Mouse (Mus musculus): ENCODE data around the gene Gm6525. TPM values are rescaled to one million over a fixed set of nuclear protein-coding genes. Genes with fewer than 3 reads are reported as not detected.

Gm6525 gene
- total RNA-seq (2018; cell fraction: chromatin; rRNA removed) = not detected
- not detected for total RNA-seq (2018; cell fraction: cytosol; rRNA removed)
- total RNA-seq (2018; cell fraction: nucleus; rRNA removed) = not detected
- polyA plus RNA-seq (2018) = not detected in 3 replicates

- no peak within 1 kb of the TSS for H3K4me3 ChIP-seq (ENCODE audit: inconsistent target)
- H3K79me2 ChIP-seq (ENCODE audit: inconsistent target) = no peaks in the 10 kb centered on the region
- 93% methylated on average over 11 of the region's 11 CpGs for WGBS (ENCODE audit: missing documents)
- H3K36me3 ChIP-seq (ENCODE audit: inconsistent target) = no peaks in the 10 kb centered on the region
- no peak within 1 kb of the TSS for H3K27ac ChIP-seq
These were observed at the start of gene Gm6525 for GRCm38 (mm10) chr3:84173581-84174154. Gm6525 (plus strand) TSS chr3:84174104.

- WGBS (ENCODE audit: missing documents) = 17% methylated on average over 6 of the region's 6 CpGs
- no peaks in the 10 kb centered on the region for H3K79me2 ChIP-seq (ENCODE audit: inconsistent target)
- no peaks in the 10 kb centered on the region for H3K36me3 ChIP-seq (ENCODE audit: inconsistent target)
- H3K4me3 ChIP-seq (ENCODE audit: inconsistent target) = no peak overlapping the region
- no peak overlapping the region for H3K27ac ChIP-seq
These were observed 48.1 kb upstream of the Gm6525 start for GRCm38 (mm10) chr3:84125704-84126289.

- Histone ChIP-seq H3K36me3 (ENCODE audit: inconsistent target) (no peaks in the 10 kb centered on the region), H3K4me3 (ENCODE audit: inconsistent target) (no peak overlapping the region), H3K79me2 (ENCODE audit: inconsistent target) (no peaks in the 10 kb centered on the region), H3K27ac (no peak overlapping the region)
- 63% methylated on average over 3 of the region's 3 CpGs for WGBS (ENCODE audit: missing documents)
These were observed 47.2 kb upstream of the Gm6525 start for GRCm38 (mm10) chr3:84126721-84127120.

GRCm38 (mm10) chr3:84127431-84127830, 46.5 kb upstream of the Gm6525 start:
- 88% methylated on average over 2 of the region's 2 CpGs for WGBS (ENCODE audit: missing documents)
- H3K27ac ChIP-seq = no peak overlapping the region
- no peaks in the 10 kb centered on the region for H3K36me3 ChIP-seq (ENCODE audit: inconsistent target)
- no peak overlapping the region for H3K4me3 ChIP-seq (ENCODE audit: inconsistent target)
- no peaks in the 10 kb centered on the region for H3K79me2 ChIP-seq (ENCODE audit: inconsistent target)

GRCm38 (mm10) chr3:84128871-84129870, 44.7 kb upstream of the Gm6525 start:
- no peaks in the 10 kb centered on the region for H3K36me3 ChIP-seq (ENCODE audit: inconsistent target)
- no peak overlapping the region for H3K4me3 ChIP-seq (ENCODE audit: inconsistent target)
- H3K27ac ChIP-seq = peak overlapping the region; percentile 37
- 61% methylated on average over 11 of the region's 11 CpGs for WGBS (ENCODE audit: missing documents)
- no peaks in the 10 kb centered on the region for H3K79me2 ChIP-seq (ENCODE audit: inconsistent target)

- no peak overlapping the region for H3K27ac ChIP-seq
- WGBS (ENCODE audit: missing documents) = 94% methylated on average over 5 of the region's 5 CpGs
- no peaks in the 10 kb centered on the region for H3K79me2 ChIP-seq (ENCODE audit: inconsistent target)
- H3K4me3 ChIP-seq (ENCODE audit: inconsistent target) = no peak overlapping the region
- no peaks in the 10 kb centered on the region for H3K36me3 ChIP-seq (ENCODE audit: inconsistent target)
These were observed 43.1 kb upstream of the Gm6525 start for GRCm38 (mm10) chr3:84130776-84131175.

GRCm38 (mm10) chr3:84131369-84131768, 42.5 kb upstream of the Gm6525 start:
- WGBS (ENCODE audit: missing documents) = 100% methylated on average over 3 of the region's 3 CpGs
- no peaks in the 10 kb centered on the region for H3K79me2 ChIP-seq (ENCODE audit: inconsistent target)
- no peak overlapping the region for H3K4me3 ChIP-seq (ENCODE audit: inconsistent target)
- no peaks in the 10 kb centered on the region for H3K36me3 ChIP-seq (ENCODE audit: inconsistent target)
- no peak overlapping the region for H3K27ac ChIP-seq

- 41% methylated on average over 9 of the region's 9 CpGs for WGBS (ENCODE audit: missing documents)
- no peaks in the 10 kb centered on the region for H3K36me3 ChIP-seq (ENCODE audit: inconsistent target)
- no peak overlapping the region for H3K4me3 ChIP-seq (ENCODE audit: inconsistent target)
- no peaks in the 10 kb centered on the region for H3K79me2 ChIP-seq (ENCODE audit: inconsistent target)
- no peak overlapping the region for H3K27ac ChIP-seq
These were observed 38.5 kb upstream of the Gm6525 start for GRCm38 (mm10) chr3:84135387-84135786.

- H3K4me3 ChIP-seq (ENCODE audit: inconsistent target) = no peak overlapping the region
- WGBS (ENCODE audit: missing documents) = 69% methylated on average over 6 of the region's 6 CpGs
- H3K36me3 ChIP-seq (ENCODE audit: inconsistent target) = no peaks in the 10 kb centered on the region
- H3K27ac ChIP-seq = no peak overlapping the region
- H3K79me2 ChIP-seq (ENCODE audit: inconsistent target) = no peaks in the 10 kb centered on the region
These were observed 38.0 kb upstream of the Gm6525 start for GRCm38 (mm10) chr3:84135933-84136332.

GRCm38 (mm10) chr3:84136509-84136908, 37.4 kb upstream of the Gm6525 start:
- Histone ChIP-seq H3K36me3 (ENCODE audit: inconsistent target) (no peaks in the 10 kb centered on the region), H3K4me3 (ENCODE audit: inconsistent target) (no peak overlapping the region), H3K79me2 (ENCODE audit: inconsistent target) (no peaks in the 10 kb centered on the region), H3K27ac (no peak overlapping the region)
- WGBS (ENCODE audit: missing documents) = 89% methylated on average over 6 of the region's 7 CpGs

GRCm38 (mm10) chr3:84140947-84141346, 33.0 kb upstream of the Gm6525 start:
- Histone ChIP-seq H3K79me2 (ENCODE audit: inconsistent target) (no peaks in the 10 kb centered on the region), H3K36me3 (ENCODE audit: inconsistent target) (no peaks in the 10 kb centered on the region), H3K27ac (no peak overlapping the region), H3K4me3 (ENCODE audit: inconsistent target) (no peak overlapping the region)
- 94% methylated on average over 7 of the region's 7 CpGs for WGBS (ENCODE audit: missing documents)

GRCm38 (mm10) chr3:84149831-84150230, 24.1 kb upstream of the Gm6525 start:
- Histone ChIP-seq H3K27ac (no peak overlapping the region), H3K79me2 (ENCODE audit: inconsistent target) (no peaks in the 10 kb centered on the region), H3K4me3 (ENCODE audit: inconsistent target) (no peak overlapping the region), H3K36me3 (ENCODE audit: inconsistent target) (no peaks in the 10 kb centered on the region)
- 96% methylated on average over 3 of the region's 3 CpGs for WGBS (ENCODE audit: missing documents)

- WGBS (ENCODE audit: missing documents) = 18% methylated on average over 9 of the region's 12 CpGs
- Histone ChIP-seq H3K4me3 (ENCODE audit: inconsistent target) (no peak overlapping the region), H3K79me2 (ENCODE audit: inconsistent target) (no peaks in the 10 kb centered on the region), H3K27ac (no peak overlapping the region), H3K36me3 (ENCODE audit: inconsistent target) (no peaks in the 10 kb centered on the region)
These were observed 19.2 kb upstream of the Gm6525 start for GRCm38 (mm10) chr3:84154721-84155141.

GRCm38 (mm10) chr3:84155146-84155545, 18.8 kb upstream of the Gm6525 start:
- Histone ChIP-seq H3K79me2 (ENCODE audit: inconsistent target) (no peaks in the 10 kb centered on the region), H3K27ac (no peak overlapping the region)
- WGBS (ENCODE audit: missing documents) = 3% methylated on average over 22 of the region's 27 CpGs

More at GRCm38 (mm10) chr3:84155146-84155545, 18.8 kb upstream of the Gm6525 start:
- Histone ChIP-seq H3K36me3 (ENCODE audit: inconsistent target) (no peaks in the 10 kb centered on the region), H3K4me3 (ENCODE audit: inconsistent target) (peak overlapping the region; percentile 17; the same call in 1 of the 2 replicates)
